Mouse (Mus musculus) frontal cortex, postnatal 36 days (tissue): ENCODE measurements around the gene Mapk1ip1l.

Experiments used
- DNase-seq, 2 experiments: peaks; one replicate each; pipeline ENCODE4 v3.0.0; 2022; ENCODE audit warnings: low spot score in 2 of 2

Mapk1ip1l gene

GRCm38 (mm10) chr14:47297785-47298407, at the start of gene Mapk1ip1l:
Gene Mapk1ip1l (plus strand): TSS chr14:47298266.
- peak; percentile 89 to 90 for DNase-seq

DNA sequence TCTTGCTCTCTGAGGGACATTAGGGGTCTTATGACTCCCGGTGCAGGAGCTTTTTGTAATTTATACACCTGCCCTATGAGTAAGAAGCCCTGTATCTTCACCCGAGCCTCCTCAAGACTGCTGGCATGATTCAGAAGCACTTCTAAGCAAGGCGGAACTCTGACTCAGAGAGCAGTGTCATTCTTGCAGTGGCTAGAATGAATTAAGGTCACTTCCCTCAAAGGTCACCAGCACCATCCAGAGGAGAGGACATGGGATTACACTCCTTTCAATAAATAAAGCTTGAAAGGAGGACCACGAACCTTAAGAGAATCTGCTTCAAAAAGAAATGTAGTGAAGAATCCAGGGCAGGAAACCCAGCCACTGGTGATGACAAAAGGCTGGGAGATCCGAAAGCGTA, 48.2 kb upstream of the Mapk1ip1l start:
- no peak for DNase-seq

DNA sequence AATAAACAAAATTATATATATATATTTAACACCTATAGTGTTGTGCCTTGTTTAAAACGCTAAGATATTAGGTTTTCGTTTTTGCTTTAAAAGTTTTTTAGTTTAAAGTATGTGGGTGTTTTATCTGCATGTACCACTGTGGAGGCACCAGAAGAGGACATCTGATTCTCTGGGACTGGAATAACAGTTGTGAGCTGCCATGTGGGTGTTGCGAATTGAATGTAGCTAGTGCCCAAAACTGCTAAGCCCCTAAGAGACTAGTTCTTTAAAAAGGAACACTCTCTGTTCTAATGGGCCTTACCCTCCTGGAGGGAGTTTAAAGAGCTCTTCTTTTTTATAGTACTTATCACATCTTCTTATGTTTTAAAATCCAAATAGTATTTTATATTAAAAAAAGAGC, 33.2 kb upstream of the Mapk1ip1l start:
- peak in 1 of 2 experiments; percentile 50 for DNase-seq

DNA sequence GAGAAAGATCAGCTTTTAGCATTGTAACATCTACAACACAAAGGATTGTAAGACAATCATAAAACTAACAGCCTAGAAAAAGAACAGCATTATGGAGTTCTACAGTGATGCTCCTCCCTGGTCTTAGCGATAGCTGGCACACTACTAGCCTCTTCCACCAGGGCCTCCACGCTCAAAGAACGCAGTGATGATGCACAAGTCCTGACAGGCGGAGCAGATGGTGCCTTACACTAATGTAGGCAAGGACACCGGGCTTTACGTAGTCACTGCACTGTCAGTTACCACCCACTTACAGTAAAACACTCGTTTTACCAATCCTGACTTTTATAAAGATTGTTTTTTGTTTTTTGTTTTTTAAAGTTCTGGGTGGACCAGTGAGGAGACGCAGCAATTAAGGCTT, 32.2 kb upstream of the Mapk1ip1l start:
- DNase-seq, result peak; percentile 21 to 31

DNA sequence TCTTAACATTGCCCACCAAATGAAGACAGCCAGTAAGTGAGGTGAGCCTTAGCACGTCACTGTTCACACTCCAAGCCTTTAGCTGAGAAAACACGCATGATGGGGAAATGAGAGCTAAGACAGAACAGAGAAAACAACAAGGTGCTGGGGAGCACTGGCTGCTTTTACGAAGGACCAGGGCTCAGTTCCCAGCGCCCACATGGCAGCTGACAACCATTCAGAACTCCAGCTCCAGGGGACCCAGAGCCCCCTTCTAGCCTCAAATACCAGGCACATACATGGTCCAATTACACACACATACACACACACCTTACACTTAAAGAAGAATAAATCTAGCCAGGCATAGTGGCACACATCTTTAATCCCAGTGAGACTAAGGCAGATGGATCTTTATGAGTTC, 29.0 kb upstream of the Mapk1ip1l start:
- DNase-seq, result no peak

DNA sequence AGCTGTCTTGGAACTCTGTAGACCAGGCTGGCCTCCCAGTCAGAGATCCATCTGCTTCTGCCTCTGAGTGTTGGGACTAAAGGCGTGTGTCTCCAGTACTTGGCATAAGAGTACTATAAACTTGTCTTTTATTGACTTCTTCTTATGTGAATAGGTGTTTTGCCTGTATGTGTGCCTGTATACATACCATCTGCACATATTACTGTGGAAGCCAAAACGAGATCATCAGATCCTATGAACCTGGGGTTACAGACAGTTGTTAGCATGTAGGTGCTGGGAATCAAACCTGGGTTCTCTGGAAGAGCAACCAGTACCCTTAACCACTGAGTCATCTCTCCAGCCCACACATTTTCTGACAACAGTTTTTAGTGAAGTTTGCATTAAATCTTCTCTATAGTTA, 28.4 kb upstream of the Mapk1ip1l start:
- DNase-seq, result no peak

DNA sequence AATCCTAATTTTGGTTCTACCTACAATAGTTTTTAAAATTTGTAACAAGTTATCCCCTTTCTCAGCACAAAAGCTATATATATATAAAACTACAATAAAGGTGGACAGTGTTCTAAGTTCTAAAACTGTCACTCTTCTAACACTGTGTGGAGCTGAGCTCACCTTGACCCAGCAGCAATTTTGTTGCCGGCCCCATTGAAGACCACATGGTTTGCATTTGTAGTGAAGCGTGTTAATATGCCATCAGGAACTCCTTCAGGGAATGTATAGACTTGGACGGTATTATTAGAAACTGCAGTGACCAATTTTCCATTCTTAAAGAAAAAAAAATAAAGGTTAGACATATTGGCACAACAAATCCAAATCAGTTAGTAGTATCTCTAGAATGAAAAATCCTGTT, 24.3 kb upstream of the Mapk1ip1l start:
- DNase-seq, result no peak

- no peak for DNase-seq
Measured at GRCm38 (mm10) chr14:47275417-47275816, 22.6 kb upstream of the Mapk1ip1l start.

GRCm38 (mm10) chr14:47276036-47276603, 21.9 kb upstream of the Mapk1ip1l start:
- DNase-seq, result no peak

DNA sequence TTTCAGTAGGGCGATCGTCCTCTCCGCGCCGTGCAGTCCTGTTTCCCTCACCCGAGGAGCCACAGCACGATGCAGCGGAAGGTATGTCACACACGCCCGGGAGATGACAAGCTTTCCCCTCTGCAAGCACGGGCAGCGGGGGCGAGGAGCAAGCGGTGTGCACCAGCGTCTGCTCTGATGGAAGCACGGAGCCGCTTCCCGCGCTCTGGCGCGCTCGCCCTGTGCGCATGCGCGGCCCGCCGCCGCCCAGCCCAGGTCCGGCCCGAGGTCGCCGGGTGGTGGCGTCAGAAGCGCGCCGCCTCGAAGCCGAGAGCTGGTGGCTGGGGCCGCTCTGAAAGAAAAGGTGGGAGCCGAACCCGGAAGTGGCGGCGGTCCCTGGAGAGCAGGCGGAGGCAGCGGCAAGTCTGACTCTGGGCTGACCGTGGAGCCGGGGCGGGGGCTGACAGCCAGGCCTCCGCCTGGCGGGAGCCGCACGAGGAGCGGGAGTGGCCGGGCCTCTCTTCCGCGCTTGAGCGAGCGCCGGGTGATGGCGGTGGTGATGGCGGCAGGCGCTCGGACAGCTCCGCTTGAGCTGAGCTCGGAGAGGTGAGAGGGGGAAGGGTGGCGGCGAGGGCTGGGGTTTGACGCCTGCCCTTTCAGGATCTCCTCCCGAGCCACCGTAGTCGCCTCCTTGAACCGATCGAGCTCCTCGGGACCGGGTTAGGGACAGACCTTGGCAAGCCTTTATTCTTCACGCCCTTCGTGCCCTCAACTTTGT, 21.3 kb upstream of the Mapk1ip1l start, which contains the start of the genes Wdhd1 and Socs4:
Wdhd1 (minus strand) TSS at position 221 of the 757 bp plus-strand sequence.
Socs4 (plus strand) TSS at position 295 of the 757 bp plus-strand sequence.
- peak; percentile 93 for DNase-seq

DNA sequence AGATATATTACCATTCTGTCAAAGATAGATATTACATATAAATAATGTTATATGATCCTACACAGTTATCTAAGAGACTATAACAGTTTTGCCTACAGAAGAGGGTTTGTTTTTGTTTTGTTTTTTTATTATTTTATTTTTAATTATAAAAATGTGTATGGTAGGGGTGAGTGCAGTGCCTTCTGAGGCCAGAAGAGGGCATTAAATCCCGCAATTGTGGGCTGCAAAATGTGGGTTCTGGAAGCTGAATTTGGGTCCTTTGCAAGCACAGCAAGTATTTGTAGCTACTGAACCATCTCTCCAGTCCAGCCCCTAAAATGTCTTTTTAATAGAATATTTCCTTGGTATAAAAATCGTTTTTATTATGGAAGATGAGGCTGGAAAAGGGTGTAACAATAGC, 19.0 kb upstream of the Mapk1ip1l start:
- no peak for DNase-seq

- no peak for DNase-seq
Measured at GRCm38 (mm10) chr14:47281535-47281934, 16.5 kb upstream of the Mapk1ip1l start.

- DNase-seq, result no peak
Measured at GRCm38 (mm10) chr14:47283568-47283967, 14.5 kb upstream of the Mapk1ip1l start.

- DNase-seq, result no peak
Measured at GRCm38 (mm10) chr14:47285271-47285670, 12.8 kb upstream of the Mapk1ip1l start.

DNA sequence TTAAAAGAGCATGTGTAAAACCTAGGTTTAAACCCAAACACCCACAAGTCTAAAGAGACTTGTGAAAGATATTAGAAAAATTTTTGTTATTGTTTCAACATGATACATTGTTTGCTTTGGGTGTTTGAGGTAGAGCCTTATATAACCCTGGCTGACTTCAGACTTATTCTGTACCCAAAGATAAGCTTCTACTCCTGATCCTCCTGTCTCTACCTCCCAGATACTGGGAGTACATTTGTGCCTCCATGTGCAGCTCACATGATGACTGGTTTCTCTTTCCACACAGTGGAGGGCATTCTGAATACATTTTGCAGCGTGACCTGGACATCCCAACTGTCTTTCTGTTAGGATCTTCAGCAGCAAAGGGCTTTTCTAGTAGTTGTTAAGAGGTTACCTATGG, 11.9 kb upstream of the Mapk1ip1l start:
- no peak for DNase-seq

- DNase-seq, result no peak
Measured at GRCm38 (mm10) chr14:47287021-47287420, 11.0 kb upstream of the Mapk1ip1l start.

- no peak for DNase-seq
Measured at GRCm38 (mm10) chr14:47291772-47292171, 6.3 kb upstream of the Mapk1ip1l start.

- DNase-seq, result no peak
Measured at GRCm38 (mm10) chr14:47294136-47294535, 3.9 kb upstream of the Mapk1ip1l start.

GRCm38 (mm10) chr14:47296232-47296631, 1.8 kb upstream of the Mapk1ip1l start:
- no peak for DNase-seq

DNA sequence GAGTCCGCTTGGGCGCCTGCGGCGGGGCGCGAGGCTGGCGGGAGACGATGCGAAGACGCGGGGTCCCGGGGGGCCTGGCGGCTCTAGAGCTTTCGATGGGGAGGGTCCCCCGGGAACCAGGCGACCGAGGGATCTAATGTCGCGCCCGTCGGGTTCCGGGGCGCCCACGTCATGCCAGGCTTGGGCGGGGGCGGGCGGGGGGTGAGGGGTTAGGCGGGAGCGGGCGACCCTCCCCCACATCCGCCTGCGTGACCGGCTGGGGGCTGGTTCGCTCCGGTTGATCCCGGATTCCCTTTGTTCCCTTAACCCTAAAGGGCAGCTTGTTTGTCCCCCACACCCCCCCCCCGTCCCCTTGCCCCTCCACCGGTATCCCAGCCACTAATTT, 334 bp downstream of the Mapk1ip1l start:
- DNase-seq, result no peak

GRCm38 (mm10) chr14:47298819-47299261, 774 bp downstream of the Mapk1ip1l start:
- peak; percentile 9 to 20 for DNase-seq

- no peak for DNase-seq
Measured at GRCm38 (mm10) chr14:47302885-47303680, 5.0 kb downstream of the Mapk1ip1l start.
